Mouse (Mus musculus) gonadal fat pad, adult 2 months (tissue): ENCODE data around the gene Dapk2. TPM values are rescaled to one million over a fixed set of nuclear protein-coding genes. Genes with fewer than 3 reads are reported as not detected.

ENCODE experiments used
- DNase-seq: peaks from one replicate; pipeline ENCODE4 v3.0.0-alpha.2; 2012; ENCODE audit warnings: low read depth
- polyA plus RNA-seq: library from polyadenylated mRNA; depleted of rRNA; stranded (reverse); fragments of >200 nt; gene quantifications from 2 replicates; pipeline ENCODE4 v1.2.3, GENCODE M21; 2012

The Dapk2 gene
- polyA plus RNA-seq, 1 experiment, result 5.7 TPM

GRCm38 (mm10) chr9:66231820-66232479 is 73.9 kb downstream of the Dapk2 start:
- DNase-seq, result no peak

GRCm38 (mm10) chr9:66236615-66237014 is 78.6 kb downstream of the Dapk2 start:
- DNase-seq, result no peak

- no peak for DNase-seq
Observed at GRCm38 (mm10) chr9:66237742-66238141, 79.7 kb downstream of the Dapk2 start.

- DNase-seq, result no peak
Observed at GRCm38 (mm10) chr9:66239173-66239572, 81.2 kb downstream of the Dapk2 start.

- DNase-seq, result no peak
Observed at GRCm38 (mm10) chr9:66239691-66240090, 81.7 kb downstream of the Dapk2 start.

GRCm38 (mm10) chr9:66240493-66240892 is 82.5 kb downstream of the Dapk2 start:
- no peak for DNase-seq

GRCm38 (mm10) chr9:66240991-66241390 is 83.0 kb downstream of the Dapk2 start:
- no peak for DNase-seq

- no peak for DNase-seq
Observed at GRCm38 (mm10) chr9:66241722-66242121, 83.7 kb downstream of the Dapk2 start.

- no peak for DNase-seq
Observed at GRCm38 (mm10) chr9:66243240-66243639, 85.2 kb downstream of the Dapk2 start.

- no peak for DNase-seq
Observed at GRCm38 (mm10) chr9:66244079-66244478, 86.1 kb downstream of the Dapk2 start.

GRCm38 (mm10) chr9:66245707-66246106 is 87.7 kb downstream of the Dapk2 start:
- DNase-seq, result no peak

- DNase-seq, result no peak
Observed at GRCm38 (mm10) chr9:66249281-66249680, 91.3 kb downstream of the Dapk2 start.

- DNase-seq, result no peak
Observed at GRCm38 (mm10) chr9:66251159-66251691, 93.2 kb downstream of the Dapk2 start.

- no peak for DNase-seq
Observed at GRCm38 (mm10) chr9:66261741-66262140, 103.7 kb downstream of the Dapk2 start.

GRCm38 (mm10) chr9:66263701-66264100 is 105.7 kb downstream of the Dapk2 start:
- no peak for DNase-seq

GRCm38 (mm10) chr9:66265645-66266044 is 107.6 kb downstream of the Dapk2 start:
- no peak for DNase-seq

- peak; percentile 28 for DNase-seq
Observed at GRCm38 (mm10) chr9:66266237-66267170, 108.5 kb downstream of the Dapk2 start.

- DNase-seq, result no peak
Observed at GRCm38 (mm10) chr9:66268804-66269203, 110.8 kb downstream of the Dapk2 start.

GRCm38 (mm10) chr9:66270038-66270437 is 112.0 kb downstream of the Dapk2 start:
- no peak for DNase-seq

- no peak for DNase-seq
Observed at GRCm38 (mm10) chr9:66271726-66272125, 113.7 kb downstream of the Dapk2 start.

GRCm38 (mm10) chr9:66273632-66274031 is 115.6 kb downstream of the Dapk2 start:
- DNase-seq, result no peak

GRCm38 (mm10) chr9:66274657-66275056 is 116.6 kb downstream of the Dapk2 start:
- no peak for DNase-seq
